Mouse (Mus musculus): ENCODE results near the gene Stk40. TPM values are rescaled to one million over a fixed set of nuclear protein-coding genes. Genes with fewer than 3 reads are reported as not detected.

The Stk40 gene
- polyA plus RNA-seq, 1 experiment from 2014 or later: 26.7 TPM

GRCm38 (mm10) chr4:126111153-126111549 is 7.4 kb downstream of the Stk40 start:
- 15% methylated on average over 7 of the region's 7 CpGs for WGBS
- peak overlapping the region; percentile 44 for H3K4me2 ChIP-seq (replicated peaks; ENCODE audit: low read depth, low read length)
- no peaks in the 10 kb centered on the region for H3K27me3 ChIP-seq (replicated peaks; ENCODE audit: insufficient read depth, low read length)
- ATAC-seq (peak; percentile 13), DNase-seq (ENCODE audit: low spot score) (no peak)
- H3K27ac ChIP-seq (ENCODE audit: low read length): peak overlapping the region; percentile 92
- H3K4me1 ChIP-seq (ENCODE audit: insufficient read depth, low read depth, low read length): peaks cover 31% of the 10 kb centered on the region; the same call in 1 of the 2 replicates
- H3K9ac ChIP-seq (replicated peaks; ENCODE audit: low read depth): peak overlapping the region; percentile 32
- TF ChIP-seq EP300 (IDR thresholded peaks at IDR 0.05): no peak
- no peak for TF ChIP-seq CTCF (IDR thresholded peaks at IDR 0.05)
- no peaks in the 10 kb centered on the region for H3K36me3 ChIP-seq (ENCODE audit: insufficient read depth, low read length)
- H3K4me3 ChIP-seq (ENCODE audit: low read depth, low read length): peak overlapping the region; percentile 5; the same call in 1 of the 2 replicates
- H3K9me3 ChIP-seq (ENCODE audit: low read length): no peaks in the 10 kb centered on the region

- TF ChIP-seq CTCF (IDR thresholded peaks at IDR 0.05) (no peak), EP300 (IDR thresholded peaks at IDR 0.05) (no peak)
- H3K4me3 ChIP-seq (ENCODE audit: low read depth, low read length): no peak overlapping the region
- DNase-seq (ENCODE audit: low spot score) (no peak), ATAC-seq (no peak)
- H3K9ac ChIP-seq (replicated peaks; ENCODE audit: low read depth): no peak overlapping the region
- H3K9me3 ChIP-seq (ENCODE audit: low read length): no peaks in the 10 kb centered on the region
- no peak overlapping the region for H3K27ac ChIP-seq (ENCODE audit: low read length)
- H3K36me3 ChIP-seq (ENCODE audit: insufficient read depth, low read length): no peaks in the 10 kb centered on the region
- H3K4me1 ChIP-seq (ENCODE audit: insufficient read depth, low read depth, low read length): peaks cover 28% of the 10 kb centered on the region; the same call in 1 of the 2 replicates
- H3K4me2 ChIP-seq (replicated peaks; ENCODE audit: low read depth, low read length): no peak overlapping the region
- no peaks in the 10 kb centered on the region for H3K27me3 ChIP-seq (replicated peaks; ENCODE audit: insufficient read depth, low read length)
- 63% methylated on average over 4 of the region's 4 CpGs for WGBS
Observed at GRCm38 (mm10) chr4:126113243-126113642, 9.5 kb downstream of the Stk40 start.

DNA sequence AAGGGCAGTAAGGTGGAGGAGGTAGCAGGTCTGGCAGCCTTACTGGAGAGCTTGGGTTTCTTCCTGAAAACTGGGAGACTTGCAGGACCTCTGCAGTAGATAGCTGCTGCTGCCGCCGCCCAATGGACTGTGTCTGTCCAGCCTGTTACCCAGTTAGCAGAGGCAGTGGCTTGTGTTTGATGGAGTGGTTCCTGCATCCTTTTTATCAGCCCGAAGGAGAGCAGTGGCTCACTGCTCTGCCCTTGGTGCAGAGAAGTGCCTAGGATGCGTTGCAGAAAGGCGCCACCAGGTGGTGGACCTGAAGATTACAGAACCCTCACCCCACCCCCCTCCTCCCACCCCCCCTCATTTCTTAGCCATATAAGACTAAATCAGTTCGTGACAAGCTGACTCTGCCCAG is 10.2 kb downstream of the Stk40 start:
- H3K9me3 ChIP-seq (ENCODE audit: low read length): no peaks in the 10 kb centered on the region
- no peak overlapping the region for H3K9ac ChIP-seq (replicated peaks; ENCODE audit: low read depth)
- H3K4me2 ChIP-seq (replicated peaks; ENCODE audit: low read depth, low read length): no peak overlapping the region
- H3K36me3 ChIP-seq (ENCODE audit: insufficient read depth, low read length): no peaks in the 10 kb centered on the region
- H3K4me1 ChIP-seq (ENCODE audit: insufficient read depth, low read depth, low read length): peaks cover 26% of the 10 kb centered on the region; the same call in 1 of the 2 replicates
- peak; percentile 75 for DNase-seq (ENCODE audit: low spot score)
- WGBS: 18% methylated on average over 6 of the region's 6 CpGs
- no peaks in the 10 kb centered on the region for H3K27me3 ChIP-seq (replicated peaks; ENCODE audit: insufficient read depth, low read length)
- no peak overlapping the region for H3K27ac ChIP-seq (ENCODE audit: low read length)
- ATAC-seq: peak; percentile 7; the same call in 1 of the 2 replicates
- no peak overlapping the region for H3K4me3 ChIP-seq (ENCODE audit: low read depth, low read length)
- no peak for TF ChIP-seq EP300 (IDR thresholded peaks at IDR 0.05)
- TF ChIP-seq CTCF (IDR thresholded peaks at IDR 0.05): peak; percentile 76

- TF ChIP-seq EP300 (IDR thresholded peaks at IDR 0.05) (no peak), CTCF (IDR thresholded peaks at IDR 0.05) (no peak)
- Histone ChIP-seq H3K36me3 (ENCODE audit: insufficient read depth, low read length) (no peaks in the 10 kb centered on the region), H3K4me1 (ENCODE audit: insufficient read depth, low read depth, low read length) (peaks cover 14% of the 10 kb centered on the region; the same call in 1 of the 2 replicates), H3K27me3 (replicated peaks; ENCODE audit: insufficient read depth, low read length) (no peaks in the 10 kb centered on the region), H3K9ac (replicated peaks; ENCODE audit: low read depth) (no peak overlapping the region), H3K27ac (ENCODE audit: low read length) (no peak overlapping the region), H3K9me3 (ENCODE audit: low read length) (no peaks in the 10 kb centered on the region), H3K4me3 (ENCODE audit: low read depth, low read length) (no peak overlapping the region), H3K4me2 (replicated peaks; ENCODE audit: low read depth, low read length) (no peak overlapping the region)
- ATAC-seq (no peak), DNase-seq (ENCODE audit: low spot score) (no peak)
- 78% methylated on average over 9 of the region's 9 CpGs for WGBS
Observed at GRCm38 (mm10) chr4:126115411-126115810, 11.7 kb downstream of the Stk40 start.

DNA sequence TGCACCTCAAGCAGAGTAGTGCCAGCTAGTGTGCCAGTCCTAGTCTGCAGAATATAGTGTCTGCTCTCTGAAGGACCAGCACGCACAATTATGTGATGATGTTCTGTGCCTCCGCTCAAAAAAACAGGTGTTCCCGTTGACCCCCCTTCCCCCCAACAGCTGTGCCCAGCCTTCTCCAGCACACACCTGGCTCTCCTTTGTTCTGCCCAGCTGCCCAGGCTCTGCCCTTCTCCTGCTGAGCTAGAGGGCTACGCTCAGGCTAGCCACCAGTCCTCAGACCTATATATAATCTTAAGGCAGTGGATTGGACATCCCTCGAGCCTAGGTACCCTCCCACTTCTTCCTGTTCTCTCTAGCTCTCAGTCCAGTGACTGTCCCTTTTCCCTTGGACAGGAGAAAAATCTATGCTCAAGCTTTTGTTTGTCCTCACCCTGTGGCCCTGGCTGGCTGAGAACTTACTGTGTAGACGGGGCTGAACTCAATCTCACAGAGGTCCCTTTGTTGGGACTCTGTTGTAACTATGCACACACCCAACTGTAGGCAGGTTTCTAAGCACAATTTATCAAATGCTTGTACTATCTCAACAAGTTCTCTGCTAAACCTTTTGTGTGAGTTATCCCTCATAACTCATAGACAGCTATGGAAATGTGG is 12.2 kb downstream of the Stk40 start:
- Histone ChIP-seq H3K36me3 (ENCODE audit: insufficient read depth, low read length) (no peaks in the 10 kb centered on the region), H3K4me3 (ENCODE audit: low read depth, low read length) (no peak overlapping the region), H3K4me2 (replicated peaks; ENCODE audit: low read depth, low read length) (no peak overlapping the region), H3K4me1 (ENCODE audit: insufficient read depth, low read depth, low read length) (peaks cover 10% of the 10 kb centered on the region; the same call in 1 of the 2 replicates), H3K27me3 (replicated peaks; ENCODE audit: insufficient read depth, low read length) (no peaks in the 10 kb centered on the region), H3K27ac (ENCODE audit: low read length) (no peak overlapping the region), H3K9ac (replicated peaks; ENCODE audit: low read depth) (no peak overlapping the region), H3K9me3 (ENCODE audit: low read length) (no peaks in the 10 kb centered on the region)
- TF ChIP-seq CTCF (IDR thresholded peaks at IDR 0.05): no peak
- TF ChIP-seq EP300 (IDR thresholded peaks at IDR 0.05): no peak
- DNase-seq (ENCODE audit: low spot score) (no peak), ATAC-seq (no peak)
- 54% methylated on average over 6 of the region's 6 CpGs for WGBS

DNA sequence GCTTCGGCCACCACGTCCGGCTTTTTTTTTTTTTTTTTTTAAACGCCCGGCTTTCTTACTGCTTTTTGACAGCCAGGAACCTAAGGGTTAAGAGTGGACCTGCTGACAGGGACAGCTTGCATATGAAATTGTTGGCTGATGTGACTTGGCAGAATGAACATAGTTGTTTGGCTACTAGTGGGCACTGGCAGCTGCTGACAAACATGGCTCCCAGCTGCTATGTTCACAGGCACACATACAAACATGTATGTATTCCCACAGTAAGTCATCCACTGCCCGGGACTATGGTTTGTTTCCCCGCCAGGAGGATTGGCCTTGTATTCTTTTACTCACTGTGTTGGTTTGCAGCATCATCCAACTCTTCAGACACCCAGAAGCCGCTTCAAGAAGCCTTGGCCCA is 13.4 kb downstream of the Stk40 start:
- 52% methylated on average over 7 of the region's 8 CpGs for WGBS
- Histone ChIP-seq H3K9ac (replicated peaks; ENCODE audit: low read depth) (no peak overlapping the region), H3K27me3 (replicated peaks; ENCODE audit: insufficient read depth, low read length) (no peaks in the 10 kb centered on the region), H3K4me1 (ENCODE audit: insufficient read depth, low read depth, low read length) (peaks cover 6% of the 10 kb centered on the region; the same call in 1 of the 2 replicates), H3K4me2 (replicated peaks; ENCODE audit: low read depth, low read length) (no peak overlapping the region), H3K9me3 (ENCODE audit: low read length) (no peaks in the 10 kb centered on the region), H3K36me3 (ENCODE audit: insufficient read depth, low read length) (no peaks in the 10 kb centered on the region), H3K4me3 (ENCODE audit: low read depth, low read length) (no peak overlapping the region), H3K27ac (ENCODE audit: low read length) (no peak overlapping the region)
- ATAC-seq: peak; percentile 16; the same call in 1 of the 2 replicates
- TF ChIP-seq EP300 (IDR thresholded peaks at IDR 0.05) (no peak), CTCF (IDR thresholded peaks at IDR 0.05) (no peak)
- DNase-seq (ENCODE audit: low spot score): peak; percentile 39
